Mouse (Mus musculus) heart, adult 9 months (tissue): ENCODE results near the gene Satb2.

Experiments used
- DNase-seq, 2 experiments: peaks; one replicate each; pipeline ENCODE4 v3.0.0; 2022; ENCODE audit warnings: low spot score in 2 of 2

Gene Satb2

GRCm38 (mm10) chr1:56933821-56934220 lies 44.6 kb downstream of the Satb2 start:
- DNase-seq = no peak

DNA sequence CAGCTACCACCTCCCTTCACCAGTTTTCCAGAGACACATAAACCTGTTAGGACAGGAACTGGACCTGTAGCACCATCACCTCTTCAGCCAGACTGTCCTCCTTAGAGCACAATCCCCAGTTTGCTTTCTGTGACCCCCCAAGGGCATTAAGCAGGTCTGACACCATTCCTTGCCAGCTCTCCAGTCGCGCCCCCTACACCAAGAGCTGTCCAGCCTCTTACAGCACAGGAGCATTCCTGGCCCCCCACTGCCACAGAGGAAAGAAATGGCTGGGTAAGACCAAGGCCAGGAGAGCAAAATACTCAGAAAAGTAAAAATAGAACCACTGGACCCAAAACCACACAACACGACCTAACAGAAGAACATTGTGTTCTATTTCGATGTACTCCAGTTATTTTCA lies 48.4 kb downstream of the Satb2 start:
- DNase-seq = no peak

- no peak for DNase-seq
Observed at GRCm38 (mm10) chr1:56928731-56929130, 49.7 kb downstream of the Satb2 start.

- DNase-seq = no peak
Observed at GRCm38 (mm10) chr1:56920472-56920871, 58.0 kb downstream of the Satb2 start.

DNA sequence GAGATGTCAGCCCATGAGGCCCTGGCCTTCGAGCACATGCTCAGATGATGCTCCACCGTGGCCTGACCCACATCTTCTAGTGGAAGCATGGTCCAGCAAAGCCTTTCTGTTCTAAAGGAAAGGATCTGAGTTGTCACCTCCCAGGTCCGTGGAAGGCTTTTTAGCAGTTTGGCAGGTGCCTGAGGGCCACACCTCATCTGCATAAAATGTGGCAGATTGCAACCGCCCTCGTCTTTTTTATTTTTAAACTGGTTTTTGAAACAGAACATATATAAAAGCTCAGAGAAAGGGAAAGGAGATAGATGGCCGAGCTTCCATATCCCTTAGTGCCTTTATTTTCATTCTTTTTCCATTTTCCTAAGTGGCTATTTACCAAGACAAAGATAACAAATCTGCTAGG lies 64.2 kb downstream of the Satb2 start:
- no peak for DNase-seq

GRCm38 (mm10) chr1:56900706-56901287 lies 77.7 kb downstream of the Satb2 start:
- no peak for DNase-seq

DNA sequence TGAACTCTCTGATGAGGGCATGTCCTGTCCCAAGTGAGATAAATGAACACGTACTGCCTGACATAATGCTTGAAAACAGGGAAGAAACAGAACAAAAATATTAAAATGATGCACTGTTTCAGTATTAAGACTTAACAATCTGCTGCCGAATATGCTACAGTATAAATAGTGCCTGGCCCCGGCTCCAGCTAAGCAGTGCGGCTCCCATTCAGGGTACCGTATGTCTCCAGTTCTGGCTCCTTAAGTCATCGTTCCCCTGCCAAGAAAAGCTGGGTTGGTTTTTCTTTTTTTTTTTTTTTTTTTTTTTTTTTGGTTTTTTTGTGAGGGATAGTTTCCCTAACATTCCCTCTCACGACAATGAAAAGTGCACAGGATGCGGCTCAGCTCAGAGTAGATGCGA lies 78.3 kb downstream of the Satb2 start:
- DNase-seq = no peak

GRCm38 (mm10) chr1:56898606-56899396 lies 79.6 kb downstream of the Satb2 start:
- DNase-seq = no peak

GRCm38 (mm10) chr1:56897492-56898180 lies 80.8 kb downstream of the Satb2 start:
- DNase-seq = no peak

- DNase-seq = no peak
Observed at GRCm38 (mm10) chr1:56896670-56897069, 81.8 kb downstream of the Satb2 start.

DNA sequence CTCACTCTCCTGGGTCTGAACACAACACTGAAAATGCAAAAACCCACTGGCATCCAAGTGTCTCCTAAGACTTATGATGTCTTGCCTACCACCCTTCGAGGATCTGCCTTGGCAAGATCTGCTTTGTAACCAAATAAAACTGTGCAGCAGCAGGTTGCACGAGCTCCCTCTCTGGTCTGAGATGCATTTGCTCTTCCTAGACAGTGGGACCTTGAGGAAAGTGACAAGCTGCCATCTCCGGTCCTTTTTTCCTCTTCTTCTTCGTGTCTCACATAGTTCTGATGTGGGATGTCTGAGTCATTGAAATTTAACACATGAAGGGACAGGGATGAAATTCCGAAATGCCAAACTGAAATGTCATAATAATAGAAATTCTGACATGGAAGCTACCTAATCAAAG lies 85.7 kb downstream of the Satb2 start:
- DNase-seq = no peak

DNA sequence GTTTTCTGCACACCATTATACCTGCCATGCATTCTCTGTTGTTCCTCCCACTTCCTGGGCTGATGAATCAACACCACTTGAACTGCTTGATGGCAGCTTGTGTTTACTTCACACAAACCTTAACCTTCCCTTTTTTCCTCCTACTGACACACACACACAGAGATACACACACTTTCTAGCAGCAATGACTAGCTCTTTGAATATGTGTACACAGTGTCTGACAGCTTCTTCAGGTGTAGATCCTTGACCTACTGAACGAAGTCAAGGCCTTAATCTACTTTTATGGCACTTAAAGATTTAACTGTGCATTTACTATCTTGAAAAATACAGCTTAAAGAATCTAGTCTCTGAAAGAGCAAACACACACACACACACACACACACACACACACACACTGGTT lies 89.5 kb downstream of the Satb2 start:
- DNase-seq = no peak

GRCm38 (mm10) chr1:56887524-56887923 lies 90.9 kb downstream of the Satb2 start:
- no peak for DNase-seq

DNA sequence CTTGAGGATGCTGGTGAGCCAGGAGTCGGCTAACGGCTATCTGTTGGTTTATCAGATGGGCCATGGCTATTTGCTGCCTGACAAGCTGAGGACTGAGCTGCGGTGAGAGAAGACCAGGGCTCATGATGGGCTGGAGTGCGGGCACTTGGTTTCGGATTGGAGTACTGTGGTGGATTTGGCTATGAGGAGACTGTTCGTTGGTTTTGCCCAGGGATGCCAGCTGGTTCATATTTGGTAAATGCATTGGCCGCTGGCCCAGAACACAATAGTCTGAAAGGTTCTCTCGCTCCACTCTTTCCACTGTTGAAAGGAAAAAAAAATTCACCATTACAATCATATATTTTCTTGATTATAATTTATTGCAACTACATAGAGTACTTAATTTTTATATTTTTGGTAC lies 107.0 kb downstream of the Satb2 start:
- DNase-seq = no peak

- no peak for DNase-seq
Observed at GRCm38 (mm10) chr1:56865246-56865645, 113.2 kb downstream of the Satb2 start.

DNA sequence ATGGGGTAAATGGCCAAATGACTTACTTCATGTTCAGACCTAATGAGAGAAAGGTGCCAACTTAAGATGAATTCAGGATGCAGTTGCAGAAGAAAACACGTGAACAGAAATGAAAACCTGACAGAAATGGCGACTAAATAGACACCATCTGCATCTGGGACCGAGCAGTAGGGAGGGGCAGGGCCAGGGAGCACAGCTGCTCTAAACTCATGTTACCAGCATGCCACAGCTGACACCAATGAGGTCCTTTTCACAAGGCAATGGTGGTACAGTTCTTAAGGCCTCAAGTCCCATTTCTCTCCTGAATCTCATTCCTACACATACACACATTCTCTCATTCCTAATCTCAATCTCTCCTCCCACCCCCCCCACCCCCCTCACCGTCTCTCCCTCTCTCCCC lies 115.7 kb downstream of the Satb2 start:
- no peak for DNase-seq

- DNase-seq = no peak
Observed at GRCm38 (mm10) chr1:56857202-56857601, 121.2 kb downstream of the Satb2 start.

DNA sequence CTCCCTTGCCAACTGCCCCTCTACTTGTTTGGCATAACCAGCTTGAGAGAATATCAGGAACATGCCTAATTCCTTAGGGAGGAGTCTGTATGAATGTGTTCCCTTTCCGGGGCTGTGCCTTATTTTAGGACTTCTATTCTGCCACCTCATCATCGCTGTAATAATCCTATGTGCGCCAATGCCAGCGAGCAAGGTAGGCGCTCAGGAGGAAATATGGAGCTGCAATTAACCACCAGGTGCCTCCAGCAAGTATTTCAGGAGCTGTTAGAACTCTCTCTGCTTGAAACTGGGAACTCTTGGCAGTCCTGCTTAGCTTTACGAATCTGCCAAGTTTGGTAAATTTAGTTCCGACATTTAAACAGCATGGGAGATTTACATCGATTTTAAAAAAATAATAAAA lies 128.0 kb downstream of the Satb2 start:
- DNase-seq = no peak

- no peak for DNase-seq
Observed at GRCm38 (mm10) chr1:56846358-56846757, 132.1 kb downstream of the Satb2 start.

DNA sequence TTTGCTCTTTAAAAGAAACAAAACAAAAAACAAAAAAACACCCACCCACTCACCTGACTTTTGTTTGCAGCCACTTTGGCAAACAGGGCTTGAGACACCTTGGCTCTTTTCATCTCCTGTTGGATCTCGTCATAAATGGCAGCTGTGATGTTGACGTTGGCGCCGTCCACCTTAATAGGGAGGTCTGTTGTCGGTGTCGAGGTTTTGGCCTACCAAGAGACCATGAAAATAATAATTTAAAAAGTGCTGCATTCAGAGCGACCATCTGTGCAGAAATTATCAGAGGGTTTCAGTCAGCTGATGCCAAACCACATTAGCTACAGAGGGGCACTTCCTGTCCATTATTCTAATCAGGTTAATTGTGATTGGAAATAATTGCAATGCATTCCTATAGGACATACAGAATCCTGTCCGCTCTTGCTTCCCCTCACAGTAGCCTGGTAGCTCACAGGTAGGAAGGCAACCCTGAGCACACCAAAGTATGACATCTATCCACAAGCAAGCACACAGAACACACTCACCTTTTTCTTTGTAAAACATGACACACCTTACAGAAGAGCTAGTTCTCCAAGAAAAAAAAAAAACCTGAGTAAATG lies 132.8 kb downstream of the Satb2 start:
- no peak for DNase-seq

DNA sequence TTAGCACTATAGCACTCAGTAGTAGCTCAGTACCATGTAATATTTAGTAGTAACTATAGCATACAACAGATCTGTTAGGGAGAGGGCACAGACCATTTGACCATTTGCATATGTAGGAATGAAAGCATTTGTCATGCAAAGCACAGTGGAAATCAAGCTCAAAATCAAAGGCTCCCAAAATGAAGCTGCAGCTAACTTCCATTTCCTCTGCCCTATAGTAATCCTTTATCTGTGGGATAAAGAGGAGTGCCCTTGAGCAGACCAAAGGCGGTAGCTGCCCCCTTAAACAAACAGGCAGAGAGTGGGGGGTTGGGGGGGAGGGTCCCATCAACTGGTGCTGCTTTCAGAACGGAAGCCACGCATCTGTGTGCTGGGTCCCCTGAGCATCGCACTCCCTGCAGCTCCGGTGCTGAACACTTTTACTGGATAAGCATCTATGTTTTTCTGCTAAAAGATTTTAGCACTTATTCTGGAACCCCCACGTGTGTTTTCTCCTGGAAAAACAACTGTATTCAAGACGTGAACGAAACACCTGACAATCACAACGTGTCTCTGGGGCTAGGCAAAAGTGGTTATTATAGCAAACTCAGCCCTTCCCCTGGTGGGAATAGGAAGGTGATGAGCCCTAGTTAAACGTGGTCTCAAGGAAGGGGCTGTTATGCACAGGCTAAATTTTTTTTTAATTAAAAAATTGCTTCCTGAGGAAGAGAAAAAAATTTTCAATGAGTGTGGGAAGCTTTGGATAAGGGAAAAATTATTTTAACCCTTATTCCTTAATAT lies 133.7 kb downstream of the Satb2 start:
- no peak for DNase-seq

DNA sequence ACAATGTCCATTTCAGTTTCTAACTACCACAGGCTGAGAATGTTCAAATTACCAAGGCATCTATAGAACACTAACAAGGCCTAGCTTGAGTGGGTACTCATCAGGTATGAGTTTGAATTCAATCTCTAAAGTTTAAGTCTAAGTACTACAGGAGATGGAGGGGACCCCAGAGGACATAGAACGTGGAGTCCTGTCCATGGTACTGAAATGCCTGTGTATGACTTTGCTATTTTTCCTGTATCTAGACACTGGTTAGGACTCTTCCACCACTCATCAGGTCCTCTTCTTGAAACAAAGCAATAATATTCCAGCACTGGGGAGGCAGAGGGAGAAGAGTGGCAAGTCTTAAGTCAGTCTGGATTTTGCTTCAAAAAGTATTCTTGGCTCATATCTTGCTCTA lies 139.5 kb downstream of the Satb2 start:
- DNase-seq = no peak
